Mouse (Mus musculus): ENCODE measurements around the gene Flt4. TPM values are rescaled to one million over a fixed set of nuclear protein-coding genes. Genes with fewer than 3 reads are reported as not detected.

The Flt4 gene
- polyA plus RNA-seq, 1 experiment: 4.8 TPM

DNA sequence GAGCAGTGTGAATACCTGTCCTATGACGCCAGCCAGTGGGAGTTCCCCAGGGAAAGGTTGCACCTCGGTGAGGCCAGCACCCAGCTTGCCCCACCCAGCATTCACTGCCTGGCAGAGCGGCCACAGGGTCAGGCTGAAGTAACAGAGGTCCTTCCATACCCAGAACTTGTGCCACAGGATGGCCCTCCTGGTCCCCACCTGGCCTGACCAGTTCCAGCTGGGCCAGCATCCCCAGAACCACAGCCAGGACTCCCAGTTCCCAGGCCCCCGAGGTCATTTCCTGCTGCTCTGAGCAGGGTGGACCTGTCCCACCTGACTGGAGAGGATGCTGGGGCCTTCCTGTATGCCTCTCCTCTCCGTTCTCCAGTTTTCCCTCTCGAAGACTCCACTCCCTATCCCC is 26.6 kb downstream of the Flt4 start:
- WGBS: 43% methylated on average over 6 of the region's 6 CpGs
- DNase-seq (ENCODE audit: low read depth, low spot score): no peak

DNA sequence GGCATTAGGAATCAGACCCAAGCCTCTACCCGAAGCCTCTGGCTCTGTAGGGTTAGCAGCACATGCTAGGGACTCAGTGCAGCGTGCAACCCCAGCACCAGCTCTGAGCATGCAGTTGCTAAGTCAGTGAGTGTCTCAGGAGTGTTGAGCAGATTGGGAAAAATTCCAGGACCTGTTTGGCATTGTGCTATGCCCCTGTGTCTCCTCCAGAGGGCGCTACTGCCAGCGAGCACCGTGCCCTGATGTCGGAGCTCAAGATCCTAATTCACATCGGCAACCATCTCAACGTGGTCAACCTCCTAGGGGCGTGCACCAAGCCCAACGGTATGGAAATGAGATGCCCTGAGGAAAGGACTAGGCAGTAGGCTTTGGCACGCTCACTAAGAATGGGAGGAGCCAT is 27.4 kb downstream of the Flt4 start:
- WGBS: 11% methylated on average over 11 of the region's 11 CpGs
- DNase-seq (ENCODE audit: low read depth, low spot score): no peak

DNA sequence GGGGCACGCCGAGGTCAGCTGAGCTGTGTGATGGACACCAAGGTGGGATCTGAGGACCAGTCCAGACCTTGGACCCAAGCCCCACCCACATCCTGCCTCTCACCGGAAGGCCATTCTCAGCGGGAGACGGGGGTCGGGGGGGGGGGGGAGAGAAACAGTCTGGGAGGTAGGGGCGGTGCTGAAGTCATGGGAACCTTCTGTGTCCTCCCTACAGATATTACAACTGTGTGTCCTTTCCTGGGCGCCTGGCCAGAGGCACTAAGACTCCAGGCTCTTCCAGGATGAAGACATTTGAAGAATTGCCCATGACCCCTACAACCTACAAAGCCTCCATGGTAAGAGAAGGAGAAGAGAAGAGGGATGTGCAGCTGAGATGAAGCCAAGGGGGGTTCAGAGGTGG is 36.6 kb downstream of the Flt4 start:
- no peak for DNase-seq (ENCODE audit: low read depth, low spot score)
- WGBS: 48% methylated on average over 8 of the region's 8 CpGs

DNA sequence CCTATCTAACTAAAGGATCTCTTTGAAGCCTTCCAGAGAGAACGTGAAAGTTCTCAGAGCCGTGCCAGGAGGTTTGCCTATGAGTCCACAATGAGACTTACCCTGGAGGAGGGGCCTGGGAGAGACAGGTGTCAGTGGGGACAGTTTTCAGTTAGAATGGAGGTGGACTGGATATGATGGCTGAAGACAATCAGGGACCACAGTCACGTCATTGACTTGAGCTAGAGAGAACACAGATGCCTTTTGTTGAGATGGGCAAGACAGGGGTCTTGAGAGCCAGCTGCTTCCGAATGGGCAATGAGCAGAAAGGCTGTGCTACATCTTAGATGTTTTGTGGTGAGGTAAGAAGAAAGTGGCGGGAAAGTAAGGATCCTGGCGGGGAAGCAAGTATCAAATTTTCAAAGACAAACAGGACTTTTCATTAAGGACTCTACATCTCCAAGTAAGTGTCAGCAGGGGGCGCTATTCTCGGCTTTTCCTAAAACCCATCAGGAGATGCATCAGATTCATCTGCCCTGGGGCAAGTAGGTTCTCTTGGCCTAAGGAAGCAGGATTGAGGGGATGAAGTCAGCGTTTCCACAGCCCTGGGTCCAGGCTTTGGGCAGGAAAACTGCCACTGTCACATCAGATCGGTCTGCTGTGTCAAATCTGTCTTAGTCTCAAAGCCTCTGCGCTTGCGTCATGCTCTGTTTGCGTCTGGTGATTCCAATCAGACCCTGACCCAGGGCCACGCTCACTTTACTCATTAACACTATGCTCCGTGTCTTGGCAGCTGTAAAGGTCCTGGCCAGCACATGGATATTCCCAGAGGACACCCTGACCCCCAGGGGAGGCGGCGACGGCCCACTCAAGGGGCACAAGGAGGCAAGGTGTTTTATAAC is 41.3 kb downstream of the Flt4 start:
- WGBS: 51% methylated on average over 18 of the region's 18 CpGs
- no peak for DNase-seq (ENCODE audit: low read depth, low spot score)

DNA sequence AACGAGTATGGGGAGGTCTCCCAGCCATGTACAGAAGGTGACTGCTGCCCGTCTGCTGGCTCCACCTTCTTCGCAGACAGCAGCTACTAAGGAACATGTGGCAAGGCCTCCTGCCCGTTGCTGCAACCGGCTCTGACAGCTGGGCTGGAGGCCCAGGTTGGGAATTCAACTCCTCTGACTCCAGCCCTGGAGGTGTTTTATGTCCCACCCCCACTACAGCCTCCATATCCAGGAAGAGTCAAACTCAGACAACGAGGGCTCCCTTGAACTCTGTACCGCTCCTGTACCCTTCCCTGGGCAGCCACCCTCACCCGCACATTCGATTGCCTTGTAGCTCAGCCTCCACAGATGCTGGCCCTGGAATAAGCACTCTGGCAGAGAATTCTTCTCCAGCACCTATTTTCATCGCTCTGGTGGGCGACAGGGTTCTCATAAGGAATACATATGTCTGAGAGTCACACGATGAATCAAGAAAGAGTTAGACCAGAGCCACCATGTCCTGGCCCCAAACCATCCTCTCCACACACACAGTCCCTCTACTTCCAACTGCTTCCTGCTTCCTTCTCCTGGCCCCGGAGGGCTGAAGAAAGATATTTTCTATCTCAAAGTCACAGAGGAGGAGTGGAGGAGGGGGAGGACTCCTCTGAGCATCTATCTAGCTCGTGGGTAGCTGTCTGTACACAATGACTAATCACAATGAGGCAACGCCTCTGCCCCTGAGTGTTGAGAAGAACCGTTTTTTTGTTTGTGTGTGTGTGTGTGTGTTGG is 42.1 kb downstream of the Flt4 start:
- no peak for DNase-seq (ENCODE audit: low read depth, low spot score)
- WGBS: 58% methylated on average over 16 of the region's 16 CpGs

DNA sequence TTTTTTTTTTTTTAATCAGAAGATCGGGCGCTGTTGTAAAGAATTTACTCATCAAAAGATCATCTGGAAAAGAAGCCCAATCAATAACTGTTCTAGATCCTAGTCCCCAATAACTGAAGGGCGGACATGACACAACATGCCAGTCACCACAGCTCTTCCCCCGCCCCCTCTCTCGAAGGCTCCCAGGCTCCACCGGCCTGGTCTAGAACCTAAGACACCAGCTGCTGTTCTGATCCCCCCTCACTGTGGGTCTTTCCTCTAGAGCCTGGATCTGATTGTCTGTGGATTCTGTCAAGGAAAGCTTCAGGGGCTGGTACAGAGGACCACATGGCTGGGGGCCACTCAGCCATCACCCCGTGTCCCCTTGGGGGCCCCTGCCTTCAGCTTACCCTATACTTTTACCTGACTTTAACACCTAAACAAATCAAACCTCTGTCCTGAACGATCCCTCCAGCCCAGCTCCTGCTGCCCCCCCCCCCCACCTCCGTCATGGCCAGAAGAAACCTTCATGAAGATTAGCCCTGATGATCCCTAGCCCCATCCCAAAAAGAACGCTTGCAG is 42.8 kb downstream of the Flt4 start:
- WGBS: 77% methylated on average over 10 of the region's 10 CpGs
- DNase-seq (ENCODE audit: low read depth, low spot score): no peak

DNA sequence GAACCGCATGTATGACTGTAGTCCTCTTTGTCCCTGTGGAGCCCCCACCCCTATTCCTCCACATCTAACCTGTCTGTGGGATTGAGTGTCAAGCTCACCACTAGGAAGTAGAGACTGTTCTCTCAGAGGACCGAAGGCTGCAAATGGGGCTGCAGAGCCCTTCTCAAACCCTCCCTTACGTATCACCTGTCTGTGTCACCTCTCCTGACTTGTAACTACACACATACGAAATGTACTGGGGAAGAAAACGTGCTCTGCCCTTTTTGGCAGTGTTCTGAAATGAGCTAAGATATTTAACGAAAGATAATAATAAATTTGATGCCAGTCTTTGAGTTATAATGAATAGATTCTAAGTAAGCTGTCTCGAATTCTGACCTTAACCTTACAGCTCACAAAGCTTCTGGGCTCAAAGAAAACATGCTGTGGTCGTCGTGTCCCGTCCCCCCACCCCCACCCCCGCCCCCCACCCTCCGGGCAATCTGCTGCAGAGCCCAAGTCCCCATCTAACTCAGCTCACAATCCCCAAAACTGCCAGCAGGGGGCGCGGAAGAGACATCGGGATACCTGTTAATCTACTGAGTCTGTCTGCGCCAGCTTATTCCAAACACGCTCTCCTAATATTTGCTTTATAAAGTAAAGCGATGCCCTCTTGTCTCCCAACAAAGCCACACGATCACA is 43.5 kb downstream of the Flt4 start:
- WGBS: 17% methylated on average over 19 of the region's 19 CpGs
- peak; percentile 40 for DNase-seq (ENCODE audit: low read depth, low spot score)

DNA sequence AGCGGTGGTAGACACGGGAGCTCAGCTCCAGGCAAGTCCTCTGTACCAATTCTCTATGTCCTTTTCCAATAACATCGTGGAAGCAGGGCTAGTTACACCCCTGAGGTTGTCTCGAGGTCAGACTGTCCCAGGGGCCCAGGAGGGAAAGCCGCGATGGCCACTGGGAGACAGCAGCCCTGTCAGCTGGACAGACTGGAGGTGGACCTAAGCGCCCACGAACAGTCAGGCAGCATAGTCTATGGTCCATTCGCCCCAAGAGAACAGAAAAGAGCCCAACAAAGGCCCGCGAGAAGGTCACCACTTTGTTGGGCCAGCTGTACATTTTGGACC is 44.0 kb downstream of the Flt4 start:
- DNase-seq (ENCODE audit: low read depth, low spot score): no peak

DNA sequence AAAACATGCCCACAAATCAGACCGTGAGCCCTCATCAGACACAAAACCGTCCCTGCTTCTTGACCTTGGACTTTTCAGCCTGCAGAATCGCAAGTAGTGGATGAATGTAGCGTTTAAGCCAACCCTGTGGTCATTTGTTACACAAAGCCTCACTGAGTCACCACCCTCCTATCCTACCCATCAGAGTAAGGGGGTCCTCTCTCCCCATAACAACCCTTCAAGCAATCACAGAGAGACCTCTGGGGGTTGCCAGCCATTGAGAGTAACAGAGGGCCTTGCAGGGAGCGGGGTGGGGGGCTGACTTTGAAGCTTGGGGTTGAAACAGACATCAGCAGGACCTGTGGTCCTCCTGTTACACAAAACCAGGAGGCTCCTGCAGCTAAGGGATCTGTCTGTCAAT is 45.6 kb downstream of the Flt4 start:
- 92% methylated on average over 5 of the region's 5 CpGs for WGBS
- no peak for DNase-seq (ENCODE audit: low read depth, low spot score)

More for the DNA sequence above, 44.0 kb downstream of the Flt4 start:
- 34% methylated on average over 11 of the region's 11 CpGs for WGBS

DNA sequence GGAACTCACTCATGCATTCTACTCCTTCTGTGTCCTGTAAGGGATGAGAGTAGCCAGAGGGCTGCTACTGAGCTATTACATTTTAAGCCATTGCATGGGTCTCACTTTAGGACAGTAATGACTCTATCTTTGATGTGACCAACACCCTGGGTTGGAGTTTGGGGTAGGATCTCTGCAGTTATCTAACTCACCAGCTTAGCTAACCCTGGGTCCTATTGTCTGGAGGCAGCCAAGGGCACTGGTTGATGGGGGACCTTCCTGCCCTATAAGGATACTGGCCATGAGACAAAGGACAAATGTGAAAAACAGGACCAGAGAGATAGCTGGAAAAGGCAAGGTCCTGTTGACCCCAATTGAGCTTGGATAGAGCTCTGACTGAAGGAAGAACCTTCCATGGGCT is 46.4 kb downstream of the Flt4 start:
- no peak for DNase-seq (ENCODE audit: low read depth, low spot score)

DNA sequence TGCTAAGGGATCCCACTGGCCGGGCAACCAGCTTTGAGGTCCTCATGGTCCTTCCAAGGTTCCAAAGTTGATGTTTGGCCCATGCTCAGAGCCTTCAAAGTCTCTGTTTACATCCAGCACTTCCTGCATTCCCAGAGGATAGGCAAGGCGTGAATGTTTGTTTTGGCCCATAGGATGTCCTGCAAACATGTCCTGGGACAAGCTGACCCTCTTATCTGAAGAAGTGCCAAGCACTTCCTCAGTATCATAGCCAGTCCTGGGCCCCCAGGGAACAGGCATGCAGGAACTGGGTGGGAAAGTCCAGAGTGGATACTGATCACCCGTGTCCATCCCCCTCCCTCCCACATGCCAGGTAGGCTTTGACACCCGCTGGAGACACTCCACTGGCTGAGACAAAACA is 49.0 kb downstream of the Flt4 start:
- WGBS: 38% methylated on average over 4 of the region's 4 CpGs

DNA sequence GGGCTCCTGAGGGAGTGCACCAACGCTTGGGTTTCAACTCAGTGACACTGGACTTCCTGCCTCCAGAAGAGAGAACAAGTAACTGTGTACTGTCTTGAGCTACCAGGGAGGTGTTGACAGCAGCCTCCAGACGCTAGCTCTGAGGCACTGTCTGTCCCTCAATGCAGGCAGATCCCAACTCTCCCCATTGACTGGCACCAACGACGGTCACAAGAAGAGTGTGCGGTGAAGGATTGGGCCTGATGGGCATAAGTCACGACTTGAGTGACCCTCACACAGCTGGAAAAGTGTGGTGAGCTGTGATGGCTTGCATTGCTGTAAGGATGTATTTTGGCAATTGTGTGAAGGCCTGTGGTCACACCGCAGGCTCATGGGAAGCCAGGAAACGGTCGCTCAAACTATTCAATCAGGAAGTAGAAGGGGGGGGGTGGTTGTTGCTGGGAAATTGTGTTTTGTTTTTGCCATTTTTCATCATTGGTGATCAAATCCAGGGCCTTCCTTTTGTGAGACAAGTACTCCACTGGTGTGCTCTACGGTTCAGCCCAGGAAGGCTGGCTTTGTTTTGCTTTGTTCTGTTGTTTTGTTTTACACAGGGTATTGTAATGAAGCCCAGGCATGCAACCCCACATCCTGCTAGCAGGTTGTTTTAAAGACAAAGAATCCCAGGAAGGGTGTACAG is 49.9 kb downstream of the Flt4 start:
- 71% methylated on average over 10 of the region's 10 CpGs for WGBS
- no peak for DNase-seq (ENCODE audit: low read depth, low spot score)

More for the DNA sequence above, 49.0 kb downstream of the Flt4 start:
- DNase-seq (ENCODE audit: low read depth, low spot score): no peak

DNA sequence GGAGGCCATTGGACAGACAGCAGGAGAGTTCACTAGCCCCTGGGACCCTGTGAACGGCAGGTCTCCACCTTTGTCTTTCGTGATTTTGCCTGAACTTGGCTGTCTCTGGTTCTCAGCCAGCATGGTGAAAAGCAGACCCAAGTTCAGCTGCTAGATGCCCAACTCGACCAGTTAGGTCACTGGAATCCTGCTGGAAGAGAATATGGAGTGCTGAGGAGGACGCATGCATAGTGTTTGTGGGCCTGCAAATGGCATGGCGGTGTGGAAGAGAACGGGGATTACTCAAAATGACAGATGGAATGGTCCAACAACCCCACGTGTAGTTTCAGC is 50.4 kb downstream of the Flt4 start:
- no peak for DNase-seq (ENCODE audit: low read depth, low spot score)
- 76% methylated on average over 7 of the region's 7 CpGs for WGBS

DNA sequence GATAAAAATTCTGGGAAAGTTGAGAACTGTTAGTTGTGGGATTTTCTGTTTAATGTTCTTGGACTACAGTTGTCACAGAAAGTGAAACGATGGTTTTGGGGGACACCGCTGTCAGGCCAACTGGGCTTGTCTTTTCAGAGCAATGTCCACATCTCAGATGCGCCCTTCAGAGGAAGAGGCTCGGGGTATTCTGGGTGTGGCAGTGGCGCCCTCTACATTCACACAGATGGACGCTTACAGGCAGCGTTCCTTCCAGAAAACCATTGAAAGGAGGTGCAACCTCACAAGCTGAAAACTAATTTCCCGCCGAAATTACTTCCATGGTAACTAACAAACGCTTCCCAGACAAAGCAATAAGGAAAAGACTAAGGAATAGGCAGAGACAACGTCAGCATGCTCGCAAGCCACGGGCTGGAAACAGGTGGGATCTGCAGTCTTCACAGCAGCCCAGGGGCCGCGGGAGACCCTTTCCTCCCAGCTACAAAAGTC is 53.3 kb downstream of the Flt4 start:
- 43% methylated on average over 15 of the region's 15 CpGs for WGBS
- no peak for DNase-seq (ENCODE audit: low read depth, low spot score)

DNA sequence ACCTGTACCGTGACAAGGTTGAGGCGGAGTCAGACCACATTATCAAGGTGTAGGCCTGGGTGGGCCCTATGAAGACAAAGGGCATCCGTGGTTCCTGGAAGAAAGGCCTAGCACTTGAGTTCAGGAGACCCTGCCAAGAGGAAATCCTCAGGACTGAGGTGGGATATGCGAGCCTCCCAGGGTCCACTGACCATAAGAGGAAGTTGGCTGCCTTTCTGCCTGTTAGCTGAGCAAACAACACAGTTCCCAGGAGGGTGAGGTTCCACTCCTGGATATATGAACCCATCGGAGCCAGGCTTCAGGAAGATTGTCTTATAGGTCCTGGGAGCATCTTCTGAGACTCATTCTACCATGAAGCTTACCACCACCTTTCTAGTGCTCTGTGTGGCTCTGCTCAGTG is 54.2 kb downstream of the Flt4 start, which contains the start of gene Scgb3a1:
TSS of gene Scgb3a1 (plus strand) at position 301 of the 400 bp plus-strand sequence.
- WGBS: 46% methylated on average over 5 of the region's 5 CpGs
- no peak for DNase-seq (ENCODE audit: low read depth, low spot score)

DNA sequence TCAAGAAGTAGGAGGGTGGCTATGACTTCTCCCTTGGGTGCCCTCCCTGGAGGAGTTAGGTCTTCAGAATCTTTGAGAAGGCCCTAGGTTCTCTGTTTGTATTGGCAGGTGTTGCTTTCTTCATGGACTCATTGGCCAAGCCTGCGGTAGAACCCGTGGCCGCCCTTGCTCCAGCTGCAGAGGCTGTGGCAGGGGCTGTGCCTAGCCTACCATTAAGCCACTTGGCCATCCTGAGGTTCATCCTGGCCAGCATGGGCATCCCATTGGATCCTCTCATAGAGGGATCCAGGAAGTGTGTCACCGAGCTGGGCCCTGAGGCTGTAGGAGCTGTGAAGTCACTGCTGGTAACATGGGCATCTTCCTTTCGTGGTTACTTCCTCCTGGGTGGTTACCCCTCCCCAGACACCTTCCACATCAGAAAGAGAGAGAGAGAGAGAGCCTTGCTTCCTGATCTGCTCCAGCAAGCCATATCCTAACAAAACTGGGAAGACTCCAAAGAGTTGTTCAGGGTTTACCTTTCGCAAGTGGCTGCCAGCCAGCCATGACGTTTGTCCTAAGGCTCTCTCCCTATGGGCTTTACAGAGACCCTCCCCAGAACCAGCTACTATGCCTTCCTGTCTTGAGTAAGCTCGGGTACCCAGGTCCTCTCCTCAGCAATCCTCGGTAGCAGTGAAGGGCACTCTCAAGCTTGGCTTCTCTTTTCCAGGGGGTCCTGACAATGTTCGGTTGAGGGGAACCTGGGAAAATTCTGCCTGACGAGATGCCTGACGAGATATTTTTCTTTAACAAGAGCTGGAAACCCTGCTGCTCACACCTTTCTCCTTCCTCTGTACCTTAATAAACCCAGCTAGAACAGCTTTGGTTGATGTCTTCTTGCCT is 55.4 kb downstream of the Flt4 start:
- DNase-seq (ENCODE audit: low read depth, low spot score): no peak
- 65% methylated on average over 12 of the region's 12 CpGs for WGBS

DNA sequence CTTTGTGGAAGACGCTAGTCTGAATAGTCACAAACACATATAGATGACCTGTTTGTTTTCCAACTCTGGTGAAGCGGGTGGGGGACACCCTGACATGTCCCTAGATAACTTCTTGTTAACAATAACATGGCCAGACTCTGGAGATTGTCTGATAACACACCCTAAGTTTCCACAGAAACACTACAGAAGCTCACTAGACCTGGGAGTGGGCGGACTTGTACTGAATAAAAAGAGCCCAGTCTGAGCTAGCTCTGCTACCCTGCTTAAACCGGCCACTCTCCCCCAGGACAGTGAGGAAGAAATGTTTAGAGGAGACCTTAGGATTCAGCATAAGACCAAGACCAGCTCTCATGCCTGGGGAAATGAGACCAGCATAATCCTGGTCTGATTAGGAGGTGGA is 56.4 kb downstream of the Flt4 start:
- 74% methylated on average over 4 of the region's 4 CpGs for WGBS
- DNase-seq (ENCODE audit: low read depth, low spot score): no peak

DNA sequence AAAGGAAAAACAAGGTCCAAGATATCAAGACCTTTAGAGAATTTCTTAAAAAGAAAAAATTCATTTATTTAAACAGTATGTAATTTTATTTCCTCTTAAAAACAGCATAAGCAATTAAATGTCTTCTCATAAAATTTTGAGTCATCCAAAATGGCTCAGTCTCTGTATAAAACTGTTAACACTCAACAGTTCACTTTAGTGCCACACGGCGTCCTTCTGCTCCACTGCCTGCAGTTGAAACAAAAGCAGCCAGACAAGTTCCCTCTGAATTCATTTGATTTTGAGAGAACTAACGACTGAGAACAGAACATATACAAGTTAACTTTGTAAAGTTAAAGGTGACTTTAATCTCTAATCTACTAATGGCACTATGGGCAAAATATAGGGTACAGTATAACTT is 64.4 kb downstream of the Flt4 start:
- WGBS: 68% methylated on average over 3 of the region's 3 CpGs

More for the DNA sequence above, 64.4 kb downstream of the Flt4 start:
- no peak for DNase-seq (ENCODE audit: low read depth, low spot score)
